Mouse (Mus musculus): ENCODE results near the gene Apoa4.

Apoa4 gene

DNA sequence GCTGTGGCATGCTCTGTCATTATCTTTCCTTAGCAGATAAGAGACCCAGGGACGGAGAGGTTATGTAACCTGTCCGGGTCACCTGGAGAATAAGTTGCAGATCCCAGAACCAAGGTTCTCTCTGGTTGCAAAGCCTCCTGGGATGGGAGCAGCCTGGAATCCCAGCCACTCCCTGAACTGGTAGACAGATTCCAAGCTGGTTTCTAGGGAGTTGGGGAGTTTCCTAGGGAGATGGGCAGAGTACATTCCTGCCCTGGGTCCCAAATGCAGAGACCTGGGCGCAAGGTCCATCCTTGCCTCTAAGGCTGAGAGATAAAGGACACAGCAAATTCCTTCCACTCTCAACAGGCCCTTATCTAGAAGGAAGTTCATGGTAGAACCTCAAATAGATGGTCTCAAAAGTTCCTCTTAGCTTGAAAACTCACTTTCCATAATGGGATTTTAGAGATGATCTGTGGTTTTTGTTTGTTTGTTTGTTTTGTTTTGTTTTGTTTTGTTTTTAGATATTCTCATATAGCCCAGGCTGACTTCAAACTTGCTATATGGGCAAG is 13.4 kb upstream of the Apoa4 start:
- no peak for DNase-seq (ENCODE audit: low spot score)

DNA sequence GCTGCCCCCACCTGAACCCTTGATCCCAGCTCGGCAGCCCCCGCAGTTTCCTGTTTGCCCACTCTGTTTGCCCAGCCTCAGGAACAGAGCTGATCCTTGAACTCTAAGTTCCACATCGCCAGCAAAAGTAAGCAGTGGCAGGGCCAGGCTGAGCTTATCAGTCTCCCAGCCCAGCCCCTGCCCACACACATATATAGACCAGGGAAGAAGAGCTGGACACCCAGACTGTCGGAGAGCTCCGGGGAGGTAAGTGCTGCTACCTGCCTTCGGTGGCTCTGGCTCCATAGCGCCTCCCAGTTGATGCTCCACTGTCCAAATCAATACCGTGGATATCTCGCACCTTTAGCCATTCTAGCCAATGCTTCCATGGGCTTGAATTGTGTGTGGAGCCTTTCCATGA is 12.0 kb upstream of the Apoa4 start, which contains the start of gene Apoa1:
Gene Apoa1 (plus strand): TSS at position 90 of the 400 bp plus-strand sequence.
- DNase-seq (ENCODE audit: low spot score), result no peak

- peak; percentile 73 for DNase-seq (ENCODE audit: low spot score)
Measured at GRCm38 (mm10) chr9:46229573-46230449, 10.7 kb upstream of the Apoa4 start.

- DNase-seq (ENCODE audit: low spot score), result no peak
Measured at GRCm38 (mm10) chr9:46230450-46230975, 10.0 kb upstream of the Apoa4 start.

DNA sequence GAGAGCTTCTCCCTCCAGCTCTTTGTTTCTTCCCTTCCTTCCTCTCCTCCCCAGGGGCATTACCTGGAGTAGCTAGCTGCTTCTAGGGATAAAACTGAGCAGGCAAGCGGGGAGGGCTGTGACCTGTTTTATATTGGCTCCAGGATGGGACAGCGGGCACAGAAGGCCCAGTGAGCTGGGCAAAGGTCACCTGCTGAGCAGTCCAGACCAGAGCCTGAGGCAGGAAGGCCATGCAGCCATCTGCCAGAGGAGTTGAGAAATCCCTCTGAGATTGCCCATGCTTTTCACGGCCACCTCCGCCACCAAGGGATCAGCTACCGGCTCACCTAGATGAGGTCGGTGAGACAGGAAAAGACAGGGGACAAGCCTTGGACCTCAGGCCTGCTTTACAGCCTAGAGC is 5.3 kb upstream of the Apoa4 start:
- no peak for DNase-seq (ENCODE audit: low spot score)

DNA sequence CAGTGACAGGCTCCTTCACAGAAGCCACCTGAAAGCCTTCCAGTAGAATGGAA is 5.1 kb upstream of the Apoa4 start, which contains the start of gene Apoc3:
Gene Apoc3 (minus strand): TSS at position 41 of the 53 bp plus-strand sequence.
- DNase-seq (ENCODE audit: low spot score), result no peak

GRCm38 (mm10) chr9:46235649-46236048 is 4.8 kb upstream of the Apoa4 start:
- no peak for DNase-seq (ENCODE audit: low spot score)

DNA sequence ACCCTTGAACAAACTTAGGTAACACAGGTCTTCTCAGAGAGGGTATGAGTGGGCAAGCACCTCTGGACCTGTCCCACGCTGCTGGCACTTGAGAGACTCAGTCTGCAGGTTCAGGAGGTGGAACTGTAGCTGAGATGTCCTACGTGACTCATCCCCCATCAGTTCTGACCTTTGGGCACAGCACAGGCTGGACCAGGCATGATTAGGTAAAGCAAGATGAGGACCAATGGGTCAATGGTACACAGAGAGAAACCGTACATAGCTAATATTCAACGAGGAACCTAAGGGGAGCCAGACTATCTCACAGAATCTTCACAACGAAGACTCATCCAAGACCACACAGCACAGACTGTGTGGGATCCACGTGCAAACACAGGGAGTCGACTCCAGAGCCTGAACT is 1.6 kb upstream of the Apoa4 start:
- DNase-seq (ENCODE audit: low spot score), result no peak

DNA sequence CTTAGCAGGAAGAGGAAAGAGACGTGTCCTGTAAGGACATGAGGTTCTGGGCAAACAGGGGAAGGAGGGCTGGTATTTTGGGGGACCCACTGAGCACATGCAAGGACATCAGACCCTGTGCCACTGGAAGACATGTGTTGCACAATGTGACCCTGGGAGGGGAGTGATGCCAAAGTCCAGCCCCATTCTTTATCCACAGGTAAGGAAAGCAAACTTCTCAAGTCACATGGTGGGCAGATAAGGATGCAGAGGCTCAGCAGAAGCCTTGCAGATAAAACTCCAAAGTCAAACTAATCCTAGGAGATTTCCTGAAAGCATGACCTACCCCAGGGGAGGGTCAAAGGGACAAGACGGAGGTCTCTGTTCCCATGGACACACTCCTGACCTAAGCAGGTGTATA is 1.3 kb downstream of the Apoa4 start:
- DNase-seq (ENCODE audit: low spot score), result no peak

DNA sequence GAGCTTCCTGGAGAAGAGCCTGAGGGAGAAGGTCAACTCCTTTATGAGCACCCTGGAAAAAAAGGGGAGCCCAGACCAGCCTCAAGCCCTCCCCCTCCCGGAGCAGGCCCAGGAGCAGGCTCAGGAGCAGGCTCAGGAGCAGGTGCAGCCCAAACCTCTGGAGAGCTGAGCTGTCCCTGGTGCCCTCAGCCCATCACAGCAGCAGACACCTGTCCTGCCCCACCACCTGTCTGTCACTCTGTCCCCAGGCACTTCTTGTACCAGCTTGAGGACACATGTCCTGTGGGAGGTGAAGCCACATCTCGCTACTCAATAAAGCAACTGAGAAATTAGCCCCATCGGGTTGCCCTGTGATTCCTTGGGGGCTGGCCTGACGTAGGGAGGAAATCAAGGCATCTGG is 2.6 kb downstream of the Apoa4 start:
- no peak for DNase-seq (ENCODE audit: low spot score)

- peak; percentile 69 for DNase-seq (ENCODE audit: low spot score)
Measured at GRCm38 (mm10) chr9:46243584-46243983, 3.1 kb downstream of the Apoa4 start.

DNA sequence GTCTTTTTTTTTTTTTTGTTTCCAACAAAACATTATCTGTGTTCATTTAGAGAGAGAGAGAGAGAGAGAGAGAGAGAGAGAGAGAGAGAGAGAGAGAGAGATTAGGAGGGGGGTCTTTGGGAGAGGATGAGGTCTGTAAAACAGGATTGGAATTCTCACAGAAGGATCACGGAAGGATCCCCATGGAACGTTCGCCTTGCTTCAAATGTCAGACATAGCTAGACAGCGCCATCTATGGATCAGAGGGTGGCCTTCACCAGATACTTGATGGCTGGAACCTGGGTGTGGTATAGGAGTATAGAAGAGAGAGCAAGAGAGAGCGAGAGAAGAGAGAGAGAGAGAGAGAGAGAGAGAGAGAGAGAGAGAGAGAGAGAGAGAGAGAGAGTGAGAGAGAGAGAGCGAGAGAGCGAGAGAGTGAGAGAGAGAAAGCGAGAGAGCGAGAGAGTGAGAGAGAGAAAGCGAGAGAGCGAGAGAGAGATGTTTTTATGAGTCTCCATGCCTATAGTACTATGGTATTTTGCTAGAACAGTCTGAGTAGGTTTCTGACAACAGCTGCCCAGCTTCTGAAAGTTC is 6.3 kb downstream of the Apoa4 start:
- no peak for DNase-seq (ENCODE audit: low spot score)

DNA sequence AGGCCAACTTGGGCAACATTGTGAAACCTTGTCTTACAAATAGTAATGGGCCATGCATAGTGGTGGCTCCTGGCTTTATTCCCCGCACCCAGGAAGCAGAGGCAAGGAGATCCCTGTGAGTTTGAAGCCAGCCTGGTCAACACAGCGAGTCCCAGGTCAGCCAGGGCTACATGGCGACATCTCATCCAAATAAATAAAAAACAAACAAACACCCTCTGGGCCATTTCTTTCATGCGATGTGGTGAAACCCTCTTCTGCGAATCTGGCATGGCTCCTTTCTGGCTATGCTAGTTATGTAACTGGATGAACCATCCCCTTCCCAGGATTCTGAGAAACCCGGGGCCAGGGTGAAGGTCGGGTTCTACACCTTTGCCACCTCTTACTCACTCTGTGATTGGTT is 15.7 kb downstream of the Apoa4 start:
- no peak for DNase-seq (ENCODE audit: low spot score)

DNA sequence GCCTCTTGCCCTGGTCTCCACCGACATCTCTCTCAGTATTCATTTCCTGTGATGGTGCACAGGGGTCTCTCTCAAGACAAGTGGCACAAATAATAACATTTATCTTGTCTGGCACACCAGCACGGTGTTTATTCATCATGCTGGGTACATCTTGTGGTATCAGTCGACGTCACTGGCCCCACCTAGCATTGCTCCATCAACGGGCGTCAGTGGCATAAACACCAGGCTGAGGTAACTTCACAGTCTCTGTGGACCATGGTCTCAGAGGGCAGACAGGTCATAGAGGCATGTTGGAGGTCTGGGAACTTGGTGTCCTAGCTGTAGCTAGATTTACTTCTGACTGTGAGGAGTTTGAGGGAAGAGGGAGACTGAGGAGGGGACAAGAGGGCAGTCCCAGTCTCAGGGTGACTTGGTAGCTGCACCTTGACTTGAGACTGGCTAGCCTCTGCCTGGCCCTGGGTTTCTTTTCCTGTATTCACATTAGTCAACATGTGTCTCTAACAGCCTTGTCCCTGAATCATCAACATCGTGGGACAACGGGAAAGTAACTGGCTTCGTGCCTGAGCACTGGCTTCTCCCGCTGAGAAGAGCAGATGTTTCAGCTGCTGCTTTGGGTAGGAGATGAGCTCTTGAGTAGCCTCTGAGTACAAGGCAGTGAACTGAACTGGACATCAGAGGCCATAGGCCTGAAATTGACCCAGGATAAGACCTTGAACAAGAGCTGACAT is 16.3 kb downstream of the Apoa4 start:
- DNase-seq (ENCODE audit: low spot score), result no peak

- no peak for DNase-seq (ENCODE audit: low spot score)
Measured at GRCm38 (mm10) chr9:46257546-46257945, 17.1 kb downstream of the Apoa4 start.

GRCm38 (mm10) chr9:46259111-46259510 is 18.6 kb downstream of the Apoa4 start:
- DNase-seq (ENCODE audit: low spot score), result no peak

GRCm38 (mm10) chr9:46261131-46261530 is 20.6 kb downstream of the Apoa4 start:
- DNase-seq (ENCODE audit: low spot score), result no peak

DNA sequence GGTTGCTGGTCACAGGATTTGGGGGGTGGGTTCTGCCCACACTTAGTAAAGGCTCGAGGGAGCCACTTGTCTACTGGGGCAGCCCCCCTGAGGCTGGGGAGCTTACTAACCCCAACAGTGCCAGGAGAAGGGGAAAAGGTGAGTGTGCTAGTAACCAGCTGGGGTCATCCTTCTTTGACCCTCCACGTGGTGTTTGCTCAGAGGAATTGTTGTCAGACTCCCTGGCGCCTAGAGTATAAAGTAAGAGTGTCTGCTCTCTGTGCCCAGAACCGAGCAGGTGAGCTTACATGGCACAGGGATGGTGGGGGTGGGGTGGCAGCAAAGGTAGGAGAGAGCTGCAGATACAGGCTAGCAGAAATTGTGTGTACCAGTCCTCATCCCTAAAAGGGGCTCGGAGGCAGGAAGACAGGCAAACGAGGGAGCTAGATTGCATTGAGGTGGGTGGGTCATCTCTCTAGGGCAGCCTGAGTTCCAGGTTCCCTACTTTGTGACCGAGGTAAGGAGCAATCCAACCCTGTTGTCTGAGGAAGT is 27.9 kb downstream of the Apoa4 start, which contains the start of gene Apoa5:
Gene Apoa5 (plus strand): TSS at position 291 of the 531 bp plus-strand sequence.
- no peak for DNase-seq (ENCODE audit: low spot score)

DNA sequence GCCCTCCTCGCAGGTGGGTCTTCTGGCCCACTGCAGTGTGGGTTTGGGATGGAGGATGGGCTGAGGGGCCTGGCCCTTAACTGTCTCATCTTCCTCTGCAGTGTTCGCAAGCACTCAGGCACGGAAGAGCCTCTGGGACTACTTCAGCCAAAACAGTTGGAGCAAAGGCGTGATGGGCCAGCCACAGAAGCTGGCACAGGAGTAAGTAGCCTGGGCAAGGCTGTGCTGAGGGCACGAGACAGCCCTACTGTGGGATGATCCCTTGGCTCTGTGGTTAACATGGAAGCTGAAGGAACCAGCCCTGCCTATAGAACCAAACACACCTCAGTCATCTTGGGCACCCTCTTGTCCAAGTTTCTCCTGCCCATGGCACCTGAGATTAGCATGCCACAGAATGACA is 28.6 kb downstream of the Apoa4 start:
- no peak for DNase-seq (ENCODE audit: low spot score)

GRCm38 (mm10) chr9:46270782-46271181 is 30.3 kb downstream of the Apoa4 start:
- no peak for DNase-seq (ENCODE audit: low spot score)

DNA sequence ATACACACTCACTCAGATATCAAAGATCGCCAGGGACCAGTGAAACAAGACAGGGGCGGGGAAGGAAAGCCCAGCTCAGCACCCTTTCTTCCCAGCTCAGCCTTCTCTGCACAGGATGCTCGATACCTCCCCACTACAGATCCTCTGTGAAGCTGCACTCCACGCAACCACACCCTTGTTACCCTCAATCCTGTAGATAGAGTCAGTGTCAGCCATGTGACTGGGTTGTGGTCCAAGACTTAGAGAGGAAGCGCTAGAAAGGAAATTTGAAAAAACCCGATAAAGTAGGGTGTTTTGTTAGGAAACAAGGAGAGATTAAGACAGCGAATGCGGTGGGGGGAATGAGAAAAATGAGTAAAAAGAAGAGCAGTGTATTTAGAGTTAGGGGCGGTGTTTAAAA is 31.6 kb downstream of the Apoa4 start:
- no peak for DNase-seq (ENCODE audit: low spot score)

DNA sequence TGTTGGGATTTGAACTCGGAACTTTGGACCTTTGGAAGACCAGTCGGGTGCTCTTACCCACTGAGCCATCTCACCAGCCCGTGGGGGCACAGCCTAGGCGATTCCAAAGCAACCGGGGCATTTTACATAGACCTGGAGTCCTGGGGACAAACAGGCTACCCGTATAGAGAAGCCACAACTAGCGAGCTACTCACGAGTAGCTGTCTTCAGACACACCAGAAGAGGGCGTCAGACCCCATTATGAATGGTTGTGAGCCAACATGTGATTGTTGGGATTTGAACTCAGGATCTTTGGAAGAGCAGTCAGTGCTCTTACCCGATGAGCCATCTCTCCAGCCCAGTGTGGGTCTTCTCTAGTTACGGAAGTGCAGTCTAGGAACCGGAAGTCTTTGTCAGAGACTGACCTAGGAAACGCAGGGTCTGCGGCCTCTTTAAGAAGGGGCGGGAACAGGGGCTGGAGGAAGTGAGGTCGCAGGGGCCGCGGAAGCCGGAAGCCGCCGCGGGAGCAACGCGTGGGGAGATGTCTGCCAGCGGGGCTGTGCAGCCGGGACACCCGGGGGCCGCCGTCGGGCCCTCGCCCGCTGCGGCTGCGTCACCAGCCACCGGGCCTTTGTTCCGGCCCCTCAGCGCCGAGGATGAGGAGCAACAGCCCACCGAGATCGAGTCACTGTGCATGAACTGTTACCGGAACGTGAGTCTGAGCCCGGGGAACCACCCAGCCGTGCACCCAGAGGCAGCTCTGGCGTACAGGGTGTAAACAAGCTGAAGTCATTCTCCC is 32.4 kb downstream of the Apoa4 start, which contains the start of gene Zpr1:
Gene Zpr1 (plus strand): TSS at position 388 of the 778 bp plus-strand sequence.
- peak; percentile 82 for DNase-seq (ENCODE audit: low spot score)

All from ovary, adult 18-20 months (tissue).